Mouse (Mus musculus): Measurements from ENCODE around the gene Cdc14a. TPM values are rescaled to one million over a fixed set of nuclear protein-coding genes. Genes with fewer than 3 reads are reported as not detected.
"Not testable (repeated sequence)": the region's sequence is repeated elsewhere in the genome, so short reads cannot be mapped to it uniquely, and the experiment has no call there.

Gene Cdc14a
- total RNA-seq, 2 experiments from 2014 or later = 20.6 to 23.8 TPM

DNA sequence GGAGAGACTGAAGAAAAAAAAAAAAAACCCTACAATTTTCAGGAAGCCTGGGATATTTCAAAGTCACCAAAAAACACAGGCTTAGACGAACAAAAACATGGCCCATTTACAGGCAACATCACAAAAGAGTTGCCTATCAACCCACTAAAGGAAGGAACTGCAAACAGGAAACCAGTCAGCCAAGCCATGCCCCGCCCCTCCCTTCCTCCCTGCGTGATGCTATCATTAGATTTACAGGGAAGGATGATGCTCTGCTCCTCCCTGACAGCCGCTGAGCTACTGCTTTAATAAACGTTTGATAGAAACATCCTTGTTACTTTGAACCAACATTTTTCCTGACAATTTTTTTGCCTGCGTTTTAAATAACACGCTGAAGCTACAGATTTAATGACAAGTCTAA lies 39.5 kb downstream of the Cdc14a start:
- DNase-seq = no peak
- intact Hi-C loops (cut with DNase I) = no loop called here

DNA sequence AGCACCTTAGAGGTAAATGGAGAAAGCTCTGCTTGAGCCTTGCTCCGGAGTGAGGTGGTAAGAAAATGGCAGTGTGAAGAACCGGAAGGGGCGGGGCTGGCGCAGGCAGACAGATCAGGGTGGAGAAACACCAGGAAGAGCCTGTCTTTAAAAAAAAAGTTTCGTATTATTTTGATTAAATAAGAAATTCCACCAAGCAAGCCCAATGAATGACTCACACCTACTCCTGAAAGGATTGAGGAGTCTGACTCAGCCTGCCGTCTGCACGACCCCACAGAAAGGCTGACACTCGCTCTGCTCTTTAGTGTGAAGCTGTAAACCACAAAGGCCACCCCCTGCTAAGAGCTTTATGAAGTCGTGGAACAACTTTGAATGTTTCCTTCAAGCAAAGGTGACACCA lies 43.5 kb downstream of the Cdc14a start:
- DNase-seq = no peak
- intact Hi-C loops (cut with DNase I) = no loop called here

DNA sequence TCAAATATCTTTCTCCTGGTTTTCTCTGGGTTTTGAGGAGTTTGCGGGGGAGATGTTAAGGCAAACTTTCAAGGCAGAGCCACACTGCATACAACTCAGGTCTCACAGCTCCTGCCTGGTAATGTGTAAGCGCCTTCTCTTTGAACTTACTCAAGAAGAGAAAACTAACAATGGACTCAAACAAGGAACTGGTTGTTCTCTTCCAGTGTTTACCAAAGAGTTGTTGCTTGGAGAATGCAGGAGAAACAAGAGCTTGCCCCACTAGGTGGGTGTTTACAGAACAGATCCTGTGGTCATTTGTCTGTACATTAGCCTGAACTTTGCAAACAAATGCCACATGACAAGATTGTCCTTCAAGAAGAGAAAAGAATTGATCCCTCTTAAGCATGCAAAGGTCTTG lies 48.4 kb downstream of the Cdc14a start:
- no peak for DNase-seq
- intact Hi-C loops (cut with DNase I) = no loop called here

DNA sequence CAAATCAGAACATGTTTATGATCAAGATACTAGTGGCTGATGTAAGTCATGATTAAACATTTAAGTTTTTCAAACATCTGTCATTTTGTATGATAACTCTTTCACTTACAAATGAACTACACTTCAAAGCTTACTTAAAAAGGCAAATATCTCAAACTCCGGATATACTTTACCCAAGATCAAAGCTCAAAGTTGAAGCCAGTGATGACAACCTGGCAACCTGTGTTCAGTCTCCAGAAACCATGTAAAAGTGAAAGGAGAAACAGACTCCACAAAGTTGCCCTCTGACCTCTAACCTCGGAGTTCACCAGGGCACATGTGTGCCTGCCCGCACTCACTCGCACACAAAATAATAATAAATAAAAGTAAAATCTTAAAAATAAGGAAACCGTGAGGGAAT lies 49.3 kb downstream of the Cdc14a start:
- no peak for DNase-seq
- intact Hi-C loops (cut with DNase I) = no loop called here

DNA sequence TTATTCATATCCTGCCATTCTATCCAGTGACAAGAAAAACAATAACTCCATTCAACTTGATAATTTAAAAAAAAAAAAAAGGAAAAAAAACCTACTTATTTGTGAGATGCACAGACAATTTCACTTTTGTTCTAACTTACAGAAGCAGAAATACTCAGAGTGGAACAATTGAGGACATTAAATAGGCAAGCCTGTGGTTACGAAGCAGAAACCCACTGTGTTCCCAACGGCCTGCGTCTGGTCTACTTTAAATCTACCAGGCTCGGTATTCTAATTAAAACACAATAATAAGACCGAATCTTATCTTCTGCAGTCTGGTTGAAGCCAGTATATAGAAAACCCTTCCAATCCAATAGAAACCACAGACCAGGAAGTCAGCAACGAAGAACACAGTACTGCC lies 50.6 kb downstream of the Cdc14a start:
- intact Hi-C loops (cut with DNase I) = no loop called here
- no peak for DNase-seq

DNA sequence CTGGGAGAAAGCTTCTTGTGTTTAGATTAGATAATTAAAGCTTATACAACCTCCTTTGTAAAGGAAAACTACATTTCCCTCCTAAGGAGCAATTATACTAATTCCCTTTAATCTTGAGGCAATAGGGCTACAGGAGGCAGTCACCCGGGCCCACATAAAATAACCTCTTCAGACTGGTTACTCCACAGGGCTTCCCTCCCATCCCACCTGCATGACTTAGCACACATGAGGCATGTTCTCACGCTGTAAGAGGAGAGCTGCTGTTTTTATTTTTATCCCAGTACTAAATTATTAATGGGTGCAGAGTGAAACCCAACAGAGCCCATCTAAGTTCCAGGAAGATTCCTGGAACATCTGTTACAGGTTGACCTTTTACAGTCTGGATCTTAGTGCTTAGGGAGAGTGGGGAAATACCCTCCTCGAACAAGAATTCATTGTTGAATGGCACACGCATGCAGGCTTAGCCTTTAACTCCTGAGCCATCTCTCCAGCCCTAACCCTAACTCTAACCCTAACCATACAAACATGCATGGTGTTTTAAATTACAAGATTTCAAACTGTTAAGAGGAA lies 54.9 kb downstream of the Cdc14a start:
- intact Hi-C loops (cut with DNase I) = loop anchor here (2.0 kb wide), 1 partner anchor 16 kb away; no protein-coding TSS in a partner anchor
- peak in 1 of 2 experiments; percentile 8 for DNase-seq

DNA sequence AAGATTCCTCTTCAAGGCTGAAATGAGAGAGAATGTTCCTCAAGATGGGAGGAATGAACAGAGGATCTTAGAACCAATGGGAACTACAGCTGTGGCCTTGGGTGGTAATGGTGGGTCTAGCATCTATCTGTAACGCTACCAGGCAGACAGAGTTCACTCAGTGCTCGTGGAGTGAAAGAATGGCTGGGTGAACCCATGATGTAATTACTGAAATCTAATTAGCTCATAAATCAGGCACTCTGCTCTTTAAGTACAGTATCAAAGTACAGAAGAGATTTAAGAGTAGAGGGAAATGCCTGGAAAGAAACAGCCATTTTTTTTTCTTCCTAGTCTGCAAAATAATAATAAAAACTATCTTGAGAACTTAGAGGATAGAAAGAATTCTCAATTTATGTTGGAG lies 57.7 kb downstream of the Cdc14a start:
- no peak for DNase-seq
- intact Hi-C loops (cut with DNase I) = no loop called here

DNA sequence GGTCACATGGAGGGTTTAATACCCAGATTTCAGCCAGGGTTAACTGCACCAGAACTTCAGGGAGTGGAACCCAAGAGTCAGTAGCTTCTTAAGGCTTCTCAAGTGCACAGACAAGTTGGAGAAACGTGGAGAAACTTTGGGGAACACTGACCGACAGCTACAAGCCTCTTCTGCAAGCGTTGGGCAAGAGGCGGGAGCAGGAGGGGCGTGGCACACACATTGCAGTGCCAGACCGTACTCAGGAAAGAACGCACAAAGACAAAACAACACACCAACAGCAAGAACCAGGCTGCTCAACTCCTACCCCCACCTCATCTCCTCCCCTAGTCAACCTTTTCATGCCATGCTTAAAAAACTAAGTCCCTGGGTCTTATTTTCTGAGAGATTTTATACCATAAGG lies 61.9 kb downstream of the Cdc14a start:
- DNase-seq = no peak
- intact Hi-C loops (cut with DNase I) = no loop called here

DNA sequence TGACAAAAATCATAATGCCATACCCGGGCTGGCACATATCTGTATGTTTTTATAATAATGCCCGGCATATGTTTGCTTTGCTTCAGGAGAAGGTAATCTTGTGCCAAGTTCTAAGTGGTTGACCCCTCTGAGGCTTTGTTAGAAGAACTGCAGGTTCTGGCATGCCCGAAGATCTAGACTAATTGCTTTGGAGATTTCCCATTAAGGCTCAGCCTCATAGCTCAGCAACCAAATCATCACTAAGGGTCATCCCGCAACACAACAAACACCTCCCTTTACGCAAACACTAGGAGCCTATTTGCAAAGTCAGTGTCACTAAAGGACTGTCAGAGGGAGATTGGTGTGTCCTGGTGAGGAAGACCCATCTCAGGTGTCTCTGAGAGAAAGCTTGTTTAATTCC lies 62.7 kb downstream of the Cdc14a start:
- intact Hi-C loops (cut with DNase I) = no loop called here
- DNase-seq = no peak

DNA sequence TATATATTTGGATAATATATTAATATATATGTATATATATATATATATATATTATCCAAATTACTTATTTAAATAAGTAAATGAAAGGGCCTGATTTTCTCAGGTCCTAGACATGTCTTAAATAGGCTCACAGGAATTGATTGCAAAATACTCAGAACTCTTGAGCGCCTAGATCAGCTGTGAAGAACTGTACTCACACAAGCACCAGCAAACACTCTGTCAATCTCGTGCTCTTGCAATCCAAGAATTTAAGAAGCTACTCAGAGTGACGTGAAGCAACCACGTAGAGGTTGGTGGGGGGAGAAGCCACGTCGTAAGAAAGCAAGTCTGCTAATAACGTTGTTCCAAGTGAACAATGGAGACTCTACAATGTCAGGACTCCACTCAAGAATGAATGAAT lies 66.0 kb downstream of the Cdc14a start:
- intact Hi-C loops (cut with DNase I) = no loop called here
- DNase-seq = no peak

DNA sequence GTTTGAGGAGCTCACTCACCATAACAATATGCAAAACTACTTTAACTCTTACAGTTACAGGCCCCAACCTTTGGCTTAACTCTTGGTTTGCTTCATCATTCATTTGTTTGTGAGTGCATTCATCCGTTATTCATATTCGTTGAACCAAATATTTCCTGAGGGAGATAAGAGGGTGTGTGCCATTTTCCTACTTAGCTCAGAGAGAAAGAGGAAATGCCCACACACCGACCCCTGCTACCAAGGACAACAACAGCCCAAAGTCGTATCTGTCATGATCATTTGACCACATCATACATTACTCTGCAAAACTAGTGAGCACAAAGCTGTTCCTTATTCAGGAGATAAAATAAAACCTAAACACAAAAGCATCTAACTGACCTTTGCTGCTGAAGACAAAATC lies 66.7 kb downstream of the Cdc14a start:
- DNase-seq = no peak
- intact Hi-C loops (cut with DNase I) = no loop called here

DNA sequence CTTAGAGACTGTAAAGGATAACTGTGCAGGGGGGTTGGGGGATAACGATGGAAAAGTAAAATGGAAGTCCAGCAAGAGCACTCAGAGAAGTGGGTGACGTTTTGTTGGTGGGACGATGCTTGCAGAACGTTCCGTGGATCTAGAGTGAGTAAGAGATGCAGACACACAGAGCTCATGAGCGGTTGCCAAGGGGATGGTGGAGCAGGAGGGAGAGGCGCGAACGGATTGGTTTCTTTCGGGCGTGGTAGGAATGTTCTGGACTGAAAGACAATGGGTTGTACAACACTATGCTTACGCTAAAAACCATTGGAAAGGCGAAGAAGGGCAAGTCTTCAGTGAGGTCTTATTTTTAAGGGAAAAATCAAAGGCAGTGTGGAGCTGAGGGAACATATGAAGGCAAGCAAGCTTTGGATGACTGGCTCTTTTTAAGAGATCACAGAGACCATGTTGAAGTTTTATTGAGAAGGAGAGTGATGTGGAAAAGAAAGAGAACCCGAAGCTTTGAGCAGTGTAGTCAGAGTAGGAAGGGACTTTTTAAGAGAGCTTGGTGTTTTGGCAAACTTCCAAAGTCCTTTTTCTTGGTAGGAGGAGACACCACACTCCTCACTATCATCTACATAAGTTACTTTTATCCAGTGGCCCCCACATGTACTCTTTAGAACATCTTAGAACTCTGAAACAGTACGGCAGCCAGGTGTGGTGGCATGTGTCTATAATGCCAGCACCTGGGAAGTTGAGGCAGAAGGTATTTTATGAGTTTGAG lies 68.6 kb downstream of the Cdc14a start:
- intact Hi-C loops (cut with DNase I) = no loop called here
- no peak for DNase-seq

DNA sequence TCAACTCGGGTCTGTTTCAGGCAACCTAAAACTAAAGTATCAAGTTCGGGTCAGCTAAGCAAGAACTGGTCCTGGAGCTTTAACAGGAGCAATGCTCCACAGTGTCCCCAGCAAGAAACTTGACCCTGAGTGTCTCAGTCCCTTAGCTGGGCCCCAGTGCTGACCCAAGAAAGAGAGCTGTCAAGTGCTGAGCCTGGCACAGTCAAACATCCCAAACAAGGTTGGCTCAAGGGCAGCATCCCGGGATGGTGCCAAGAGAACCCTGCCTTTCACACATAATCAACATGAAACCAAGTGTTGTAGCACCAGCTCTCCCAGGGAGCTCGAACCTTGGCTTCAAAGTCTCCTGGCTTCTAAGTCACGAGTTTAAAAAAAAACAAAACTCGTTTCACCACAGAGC lies 71.3 kb downstream of the Cdc14a start:
- DNase-seq = peak; percentile 50 to 57
- intact Hi-C loops (cut with DNase I) = loop anchor here (2.0 to 5.0 kb wide), 2 partner anchors 16 to 45 kb away; no protein-coding TSS in a partner anchor

DNA sequence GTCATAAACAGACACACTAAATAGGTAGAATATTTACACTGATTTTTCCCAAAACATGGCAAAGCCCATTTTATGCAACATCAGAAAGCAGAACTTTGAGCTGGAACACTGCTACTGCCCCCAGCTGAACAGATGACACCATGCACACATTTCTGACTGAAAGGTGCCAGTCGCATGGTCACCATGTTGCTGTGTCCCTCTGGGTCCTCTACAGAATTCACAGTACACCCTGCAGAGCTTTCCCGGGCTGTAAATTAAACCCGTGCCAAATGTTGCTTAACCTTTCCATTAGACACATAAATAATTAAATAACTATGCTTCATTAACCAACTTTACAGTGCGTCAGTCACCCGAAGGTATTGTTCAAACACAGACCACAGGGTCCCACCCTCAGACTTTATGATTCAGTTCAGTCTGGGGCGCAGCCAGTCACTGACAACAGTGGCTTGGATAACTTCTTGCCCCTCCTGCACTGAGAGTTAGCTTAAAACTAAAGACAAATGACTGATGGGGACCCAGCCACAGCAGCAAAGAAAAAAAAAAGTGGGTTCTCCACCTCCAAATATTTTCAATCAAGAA lies 73.4 kb downstream of the Cdc14a start:
- intact Hi-C loops (cut with DNase I) = loop anchor here (5.0 kb wide), 1 partner anchor 47 kb away; no protein-coding TSS in a partner anchor
- no peak for DNase-seq

DNA sequence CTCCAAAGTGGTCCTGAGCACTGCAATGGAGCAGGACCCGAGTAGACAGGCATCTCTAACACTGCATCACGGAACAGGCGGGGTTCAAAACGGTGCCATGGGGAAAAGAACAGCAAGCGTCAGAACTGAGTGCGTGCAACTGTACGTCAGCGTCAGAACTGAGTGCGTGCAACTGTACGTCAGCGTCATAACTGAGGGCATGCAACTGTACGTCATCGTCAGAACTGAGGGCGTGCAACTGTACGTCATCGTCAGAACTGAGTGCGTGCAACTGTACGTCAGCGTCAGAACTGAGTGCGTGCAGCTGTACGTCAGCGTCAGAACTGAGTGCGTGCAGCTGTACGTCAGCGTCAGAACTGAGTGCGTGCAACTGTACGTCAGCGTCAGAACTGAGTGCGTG lies 76.3 kb downstream of the Cdc14a start:
- intact Hi-C loops (cut with DNase I); DNase-seq: not testable (repeated sequence)

DNA sequence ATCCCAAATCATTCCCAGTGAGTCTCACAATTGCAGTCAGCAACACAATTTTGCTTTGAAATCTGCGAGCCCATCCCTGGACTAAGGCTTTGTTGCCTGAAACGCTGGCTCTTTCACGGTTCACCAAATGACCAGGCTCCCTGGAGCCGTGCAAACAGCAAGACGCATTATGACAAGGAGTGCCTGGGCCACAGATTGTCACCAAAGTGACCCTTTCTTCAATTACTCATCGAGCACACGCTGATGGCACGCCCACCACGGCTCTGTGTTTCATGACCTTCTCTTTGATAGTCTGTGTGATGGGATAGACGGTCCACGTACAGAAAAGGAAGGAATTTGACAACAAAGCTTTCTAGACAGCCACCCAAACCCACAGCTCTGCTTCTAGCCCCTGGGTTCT lies 78.6 kb downstream of the Cdc14a start:
- intact Hi-C loops (cut with DNase I) = no loop called here
- DNase-seq = no peak

DNA sequence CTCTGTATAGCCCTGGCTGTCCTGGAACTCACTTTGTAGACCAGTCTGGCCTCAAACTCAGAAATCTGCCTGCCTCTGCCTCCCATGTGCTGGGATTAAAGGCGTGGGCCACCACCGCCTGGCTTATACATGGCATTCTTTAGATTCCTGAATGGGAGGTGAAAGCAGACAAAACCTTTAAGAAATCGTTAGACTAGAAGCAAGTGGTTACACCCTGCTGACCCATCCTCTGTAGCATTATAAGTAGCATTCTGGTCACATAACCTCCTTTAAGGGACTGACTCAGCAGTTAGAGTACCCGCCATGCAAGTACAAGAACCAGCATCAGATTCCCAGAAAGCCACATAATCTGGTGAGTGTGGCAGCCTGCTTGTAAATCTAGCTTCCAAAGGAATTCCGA lies 81.6 kb downstream of the Cdc14a start:
- intact Hi-C loops (cut with DNase I) = loop anchor here (5.0 kb wide), 1 partner anchor 80 kb away; the partner anchor contains the start of gene Cdc14a
- DNase-seq = no peak

DNA sequence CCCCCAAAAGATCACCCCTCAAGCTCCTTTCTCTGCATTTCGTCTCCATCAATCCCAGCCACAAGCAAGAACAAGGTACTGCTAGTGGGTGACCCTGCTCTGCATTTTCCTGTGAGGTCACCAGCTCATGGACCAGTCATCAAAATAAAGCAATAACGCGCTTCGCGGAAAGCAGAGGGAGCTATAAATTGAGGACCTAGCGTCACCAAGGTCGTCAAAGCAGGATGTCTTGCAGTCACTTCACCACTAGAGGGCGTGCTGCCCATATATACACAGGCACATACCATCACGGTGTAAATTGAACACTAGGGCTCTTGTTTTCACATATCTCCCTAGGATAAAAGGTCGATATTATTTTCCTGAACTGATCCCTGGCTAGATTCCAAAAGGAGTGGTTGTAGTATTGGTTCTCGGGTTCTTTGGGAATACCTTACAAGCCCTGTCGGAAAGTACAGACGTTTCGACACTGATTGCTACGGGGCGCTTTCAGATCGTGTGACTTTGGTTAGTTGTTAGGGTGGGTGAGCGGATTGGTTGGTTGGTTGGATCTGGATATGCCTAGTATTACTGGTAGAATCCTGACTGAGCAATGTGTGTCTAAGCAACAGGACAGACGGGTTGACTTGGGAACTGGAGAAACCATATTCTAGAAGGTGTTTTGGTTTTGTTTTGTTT lies 82.7 kb downstream of the Cdc14a start:
- peak; percentile 41 to 43 for DNase-seq
- intact Hi-C loops (cut with DNase I) = loop anchor here (5.0 kb wide), 1 partner anchor 81 kb away; the partner anchor contains the start of gene Cdc14a

DNA sequence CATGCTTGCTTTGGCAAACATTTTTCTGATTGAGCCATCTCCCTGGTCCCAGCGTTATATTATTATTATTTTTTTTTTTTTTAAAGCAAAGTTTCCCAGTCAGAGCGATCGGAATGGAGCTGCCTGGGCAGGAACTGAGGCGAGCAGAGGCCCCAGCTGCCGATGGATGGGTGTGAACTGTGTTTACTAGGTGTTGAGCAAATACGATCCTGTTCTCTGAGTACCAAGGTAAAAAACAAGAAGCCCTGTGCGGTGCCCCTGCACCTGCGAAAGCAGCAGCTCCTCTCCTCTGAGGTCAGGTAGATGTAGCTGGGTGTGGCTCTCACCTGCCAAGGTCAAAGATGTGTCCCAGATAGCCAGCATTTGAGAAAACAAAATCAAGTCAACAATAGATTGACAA lies 83.6 kb downstream of the Cdc14a start:
- intact Hi-C loops (cut with DNase I) = loop anchor here (5.0 kb wide), 1 partner anchor 82 kb away; the partner anchor contains the start of gene Cdc14a
- no peak for DNase-seq

DNA sequence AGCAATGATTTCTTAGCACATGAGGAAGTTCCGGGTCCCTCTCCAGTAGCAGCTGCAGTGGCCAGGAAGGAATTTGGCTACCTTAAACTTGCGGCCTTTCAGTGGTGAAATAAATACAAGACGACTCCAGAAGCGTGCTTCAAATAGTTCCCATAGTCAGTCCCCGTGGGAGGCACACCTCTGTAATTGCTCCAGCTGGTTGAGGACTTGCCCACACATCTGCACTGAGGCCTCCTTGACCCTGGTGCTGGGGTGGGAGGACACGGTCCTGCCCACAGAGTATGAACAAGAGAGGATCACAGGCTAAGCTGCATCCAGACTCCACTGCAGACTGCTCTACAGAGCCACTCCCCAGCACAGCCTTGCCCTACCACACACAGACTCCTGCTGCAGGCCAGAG lies 85.2 kb downstream of the Cdc14a start:
- peak; percentile 44 to 57 for DNase-seq
- intact Hi-C loops (cut with DNase I) = loop anchor here (10.0 kb wide), 1 partner anchor 326 kb away; the partner anchor contains the start of gene Mfsd14a

DNA sequence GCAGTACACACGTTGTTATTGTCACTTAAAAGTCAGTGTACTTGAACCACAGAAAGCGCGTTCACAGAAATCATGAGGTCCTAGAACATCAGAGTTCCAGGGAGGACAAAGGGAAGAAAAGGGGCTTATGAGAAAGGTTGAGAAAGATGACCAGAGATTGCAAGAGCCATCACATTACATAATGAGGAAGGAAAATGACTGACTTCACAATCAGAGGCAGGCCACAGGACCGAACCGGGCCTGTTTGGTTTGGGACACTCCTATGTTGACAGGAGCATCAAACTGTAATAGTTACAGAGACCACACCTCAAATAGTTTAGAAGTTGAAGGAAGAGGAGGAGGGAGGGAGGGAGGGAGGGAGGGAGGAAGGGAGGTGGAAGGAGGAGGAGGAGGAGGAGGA lies 86.0 kb downstream of the Cdc14a start:
- DNase-seq = no peak
- intact Hi-C loops (cut with DNase I) = loop anchor here (10.0 kb wide), 1 partner anchor 327 kb away; the partner anchor contains the start of gene Mfsd14a

All from gastrocnemius, postnatal 36 days (tissue).